Mouse (Mus musculus) G1E (cell line): ENCODE results near the gene Lsamp. TPM values are rescaled to one million over a fixed set of nuclear protein-coding genes. Genes with fewer than 3 reads are reported as not detected.
"Not testable (repeated sequence)": the region's sequence is repeated elsewhere in the genome, so short reads cannot be mapped to it uniquely, and the experiment has no call there.

ENCODE experiments used
- ATAC-seq: 2 replicates; pipeline ENCODE4 v1.8.0; 2016; ENCODE audit warnings: mild to moderate bottlenecking; ENCODE audit not compliant: insufficient number of reproducible peaks, poor library complexity, low FRiP score, severe bottlenecking; ENCODE audit errors: extremely low read depth
- DNase-seq: peaks from one replicate; pipeline ENCODE4 v3.0.0; 2012; ENCODE audit warnings: low spot score
- H3K27me3 ChIP-seq: 2 replicates; pipeline ENCODE4 v1.6.1; 2012; ENCODE audit warnings: mild to moderate bottlenecking, low read length, inconsistent platforms; ENCODE audit not compliant: insufficient read depth
- H3K36me3 ChIP-seq: replicated peaks from 2 replicates; pipeline ENCODE3; 2012; ENCODE audit warnings: mild to moderate bottlenecking, inconsistent platforms
- H3K4me1 ChIP-seq: 2 replicates; pipeline ENCODE4 v1.6.1; 2012; ENCODE audit warnings: low read depth, low read length, inconsistent platforms, mixed read lengths; ENCODE audit not compliant: insufficient read depth
- H3K4me3 ChIP-seq: 2 replicates; pipeline ENCODE4 v1.5.1; 2012; ENCODE audit warnings: low read depth, mild to moderate bottlenecking, inconsistent platforms, low read length, moderate library complexity, mixed read lengths
- H3K9me3 ChIP-seq: replicated peaks from 2 replicates; pipeline ENCODE4 v1.6.1; 2012; ENCODE audit warnings: inconsistent platforms
- CTCF ChIP-seq: IDR thresholded peaks from 2 replicates; pipeline ENCODE4 v1.5.1; 2012; ENCODE audit warnings: low read depth, low read length, inconsistent platforms, mixed read lengths
- GATA1 ChIP-seq: IDR thresholded peaks from 2 replicates; pipeline ENCODE4 v1.6.1; 2012; ENCODE audit warnings: borderline replicate concordance, low read length, inconsistent platforms, mixed read lengths
- GATA2 ChIP-seq: IDR thresholded peaks from 2 replicates; pipeline ENCODE4 v1.6.1; 2012; ENCODE audit warnings: low read depth, low read length, inconsistent platforms, borderline replicate concordance
- POLR2AphosphoS5 ChIP-seq: IDR thresholded peaks from 2 replicates; pipeline ENCODE4 v1.6.1; 2012; ENCODE audit warnings: low read depth, low read length, inconsistent platforms; ENCODE audit not compliant: insufficient replicate concordance
- TAL1 ChIP-seq: conservative IDR thresholded peaks from 2 replicates; pipeline ENCODE4 v1.6.1; 2012; ENCODE audit warnings: low read depth, low read length, inconsistent platforms, mixed read lengths
- polyA plus RNA-seq: library from polyadenylated mRNA; stranded (reverse); fragments of >175 nt; gene quantifications from 2 replicates; pipeline ENCODE4 v1.2.3, GENCODE M21; 2012
- total RNA-seq, 2 experiments: library from RNA; stranded (forward) in 1 of 2; stranded (reverse) in 1 of 2; fragments of 200-1000 nt in 1 of 2; fragments of >200 nt in 1 of 2; fragmentation: Nextera tagmentation in 1 of 2; gene quantifications; 2 replicates each; pipeline ENCODE4 v1.2.3; 2014 to 2017

Lsamp gene
- total and polyA plus RNA-seq, 3 experiments = 0.49 TPM; not detected in 2

DNA sequence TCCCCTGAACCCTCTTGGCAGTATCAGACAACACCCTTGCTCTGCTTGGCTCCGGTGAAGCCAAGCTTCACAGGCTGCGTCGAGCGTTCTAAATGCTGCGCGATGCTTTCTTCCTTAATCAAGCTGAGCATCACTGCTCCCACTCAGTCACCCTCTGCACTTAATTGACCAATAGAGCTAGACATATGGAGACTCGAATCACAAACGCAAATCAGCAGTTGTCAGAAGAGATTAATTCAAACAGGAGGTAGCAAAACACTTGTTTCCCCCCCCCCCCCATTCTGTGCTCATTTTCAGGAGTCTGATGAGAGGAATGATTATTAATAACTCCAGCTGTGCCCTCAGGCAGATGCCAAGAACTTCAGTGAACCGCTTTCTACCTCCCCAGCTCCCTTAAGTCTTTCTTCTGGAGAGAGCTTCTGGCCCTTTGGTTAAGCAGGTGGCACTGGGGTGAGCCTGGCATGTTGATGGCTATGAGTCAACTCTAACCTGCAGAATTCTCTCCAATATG lies 583.3 kb downstream of the Lsamp start:
- DNase-seq (no peak), ATAC-seq (no peak)
- H3K9me3 ChIP-seq = peaks cover 3% of the 10 kb centered on the region; the same call in 1 of the 2 replicates
- no peaks in the 10 kb centered on the region for H3K36me3 ChIP-seq
- H3K27me3 ChIP-seq = no peaks in the 10 kb centered on the region
- TF ChIP-seq GATA1 = no peak
- TF ChIP-seq POLR2AphosphoS5 = no peak
- no peak for TF ChIP-seq CTCF
- TF ChIP-seq GATA2 = no peak
- TF ChIP-seq TAL1 = no peak
- no peaks in the 10 kb centered on the region for H3K4me1 ChIP-seq
- H3K4me3 ChIP-seq = no peak overlapping the region

GRCm38 (mm10) chr16:40572085-40572745 lies 588.1 kb downstream of the Lsamp start:
- ATAC-seq = no peak
- Histone ChIP-seq H3K4me1 (no peaks in the 10 kb centered on the region), H3K4me3 (no peak overlapping the region), H3K9me3 (peaks cover 3% of the 10 kb centered on the region; the same call in 1 of the 2 replicates), H3K36me3 (no peaks in the 10 kb centered on the region), H3K27me3 (no peaks in the 10 kb centered on the region)
- TF ChIP-seq POLR2AphosphoS5 (no peak), TAL1 (no peak), GATA2 (no peak), CTCF (no peak)
- DNase-seq = no peak

GRCm38 (mm10) chr16:40582076-40582475 lies 597.9 kb downstream of the Lsamp start:
- TF ChIP-seq GATA2 = no peak
- no peak for TF ChIP-seq GATA1
- TF ChIP-seq TAL1 = no peak
- no peak for TF ChIP-seq CTCF
- TF ChIP-seq POLR2AphosphoS5 = no peak
- no peaks in the 10 kb centered on the region for H3K36me3 ChIP-seq
- H3K27me3 ChIP-seq = no peaks in the 10 kb centered on the region
- no peak for DNase-seq
- H3K4me1 ChIP-seq = no peaks in the 10 kb centered on the region
- H3K9me3 ChIP-seq = 0 out of 2 replicates have a peak, but pooled peaks cover 3% of the 10 kb centered on the region
- no peak overlapping the region for H3K4me3 ChIP-seq
- ATAC-seq = no peak

DNA sequence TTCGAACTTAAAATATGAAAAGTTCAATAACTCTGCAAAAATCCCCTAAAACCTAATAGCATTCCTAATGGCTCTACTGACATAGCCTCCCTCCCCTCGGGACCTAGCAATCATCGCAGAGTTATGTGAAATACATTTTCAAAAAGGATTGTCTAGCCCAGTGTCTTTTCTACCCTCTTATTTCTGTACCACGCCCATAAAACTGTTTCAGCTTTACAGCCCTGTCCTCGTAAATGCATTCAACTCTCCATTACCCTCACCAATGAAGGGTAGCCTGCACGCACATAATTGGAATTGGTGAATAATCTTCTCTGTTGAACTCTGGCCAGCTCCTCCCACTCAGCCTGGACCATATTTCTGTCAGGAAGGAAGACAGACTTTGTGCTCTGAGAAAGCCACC lies 609.0 kb downstream of the Lsamp start:
- H3K36me3 ChIP-seq = no peaks in the 10 kb centered on the region
- 0 out of 2 replicates have a peak, but pooled peaks cover 2% of the 10 kb centered on the region for H3K9me3 ChIP-seq
- DNase-seq (no peak), ATAC-seq (no peak)
- H3K27me3 ChIP-seq = no peaks in the 10 kb centered on the region
- no peaks in the 10 kb centered on the region for H3K4me1 ChIP-seq
- no peak for TF ChIP-seq CTCF
- TF ChIP-seq GATA1 = no peak
- TF ChIP-seq TAL1 = no peak
- TF ChIP-seq GATA2 = no peak
- TF ChIP-seq POLR2AphosphoS5 = no peak
- H3K4me3 ChIP-seq = no peak overlapping the region

DNA sequence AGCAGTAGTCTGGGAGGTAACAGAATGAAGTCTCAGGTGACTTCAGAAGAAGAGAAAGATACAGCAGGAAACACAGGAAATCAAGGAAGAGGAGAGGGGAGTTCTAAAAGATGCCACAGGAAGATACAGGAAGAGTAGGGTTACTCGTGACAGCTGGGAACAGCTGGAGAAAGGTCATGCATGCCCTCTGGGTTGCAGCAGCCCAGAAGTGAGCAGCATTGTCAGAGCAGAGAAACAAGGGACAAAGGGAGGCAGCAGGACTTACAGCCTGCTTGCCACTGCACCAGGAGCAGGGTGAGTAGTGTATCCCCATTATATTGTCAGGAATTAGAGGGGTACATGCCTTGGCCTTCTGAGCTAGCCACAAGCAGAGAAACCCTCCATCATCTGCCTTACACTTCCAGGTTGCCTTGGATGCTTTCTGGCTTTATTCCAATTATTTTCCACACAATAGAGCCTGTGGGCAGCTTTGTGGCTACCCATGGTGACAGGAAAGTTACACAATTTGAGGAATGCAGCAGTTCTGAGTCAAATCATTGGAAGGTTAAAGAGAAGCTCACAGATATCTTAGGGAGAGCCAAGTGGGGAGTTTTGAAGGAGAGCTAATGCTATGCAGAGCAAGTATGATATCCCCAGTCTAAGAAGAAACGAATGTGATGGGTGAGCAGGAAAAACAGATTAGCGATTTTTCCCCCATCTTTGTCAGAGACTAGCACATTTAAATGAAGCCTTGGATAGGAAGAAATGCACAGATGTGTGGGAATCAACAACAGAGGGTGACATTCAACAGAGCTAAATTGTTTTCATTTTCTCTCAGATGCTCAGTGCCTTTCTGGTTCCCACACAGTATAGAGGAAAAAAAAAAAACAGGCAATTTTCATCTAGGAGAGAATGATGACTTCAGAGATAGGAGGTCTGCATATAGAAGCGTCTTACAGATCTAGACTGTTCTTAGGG lies 617.5 kb downstream of the Lsamp start:
- no peaks in the 10 kb centered on the region for H3K36me3 ChIP-seq

DNA sequence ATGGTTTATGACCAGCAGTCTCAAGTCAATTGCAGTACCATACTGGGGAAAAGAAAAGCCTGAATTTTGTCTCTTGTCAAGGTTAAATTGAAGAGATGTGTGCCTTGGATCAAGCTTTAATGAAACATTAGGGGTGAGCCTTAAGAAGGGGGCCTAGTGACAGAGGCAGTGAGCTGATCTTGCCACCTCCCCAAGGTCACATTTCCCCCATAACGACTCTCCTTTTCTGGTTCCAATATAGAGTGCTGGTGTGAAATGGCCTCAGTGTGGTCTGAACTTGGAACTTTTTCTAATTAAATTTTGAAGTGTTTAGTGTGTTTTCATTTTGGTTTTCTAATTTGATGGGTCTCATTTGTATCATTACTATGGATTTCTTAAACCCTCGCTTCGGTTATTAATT lies 623.3 kb downstream of the Lsamp start:
- H3K4me3 ChIP-seq = no peak overlapping the region
- no peaks in the 10 kb centered on the region for H3K4me1 ChIP-seq
- TF ChIP-seq CTCF (no peak), GATA1 (no peak), TAL1 (no peak), POLR2AphosphoS5 (no peak), GATA2 (no peak)
- ATAC-seq (no peak), DNase-seq (no peak)
- no peaks in the 10 kb centered on the region for H3K9me3 ChIP-seq
- no peaks in the 10 kb centered on the region for H3K36me3 ChIP-seq
- no peaks in the 10 kb centered on the region for H3K27me3 ChIP-seq

More for the DNA sequence above, 617.5 kb downstream of the Lsamp start:
- H3K4me3 ChIP-seq = no peak overlapping the region
- no peaks in the 10 kb centered on the region for H3K9me3 ChIP-seq
- TF ChIP-seq POLR2AphosphoS5 = no peak
- no peak for DNase-seq
- no peaks in the 10 kb centered on the region for H3K27me3 ChIP-seq
- ATAC-seq = no peak
- no peaks in the 10 kb centered on the region for H3K4me1 ChIP-seq

DNA sequence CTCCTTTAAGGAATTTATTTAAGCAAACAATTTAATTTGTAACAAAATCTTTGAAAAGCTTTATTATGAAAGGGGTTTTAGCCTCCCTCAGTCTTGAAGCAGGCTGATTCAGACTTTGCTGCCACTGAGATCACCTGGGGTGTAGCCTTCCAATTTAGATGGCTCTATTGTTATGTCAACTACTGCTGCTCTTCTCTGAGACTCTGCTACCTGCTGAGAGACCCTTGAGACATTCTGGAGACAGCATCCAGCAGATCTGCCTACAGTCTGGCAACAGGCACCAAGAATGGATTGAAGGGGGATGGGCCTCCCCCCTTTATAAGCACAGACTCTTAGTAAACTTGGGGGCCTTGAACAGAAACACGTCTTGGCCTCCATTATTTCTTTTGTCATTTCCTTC lies 632.5 kb downstream of the Lsamp start:
- not testable (repeated sequence) for H3K9me3 ChIP-seq, H3K4me1 ChIP-seq, H3K4me3 ChIP-seq, H3K27me3 ChIP-seq, ATAC-seq, DNase-seq, H3K36me3 ChIP-seq

GRCm38 (mm10) chr16:40621086-40621485 lies 636.9 kb downstream of the Lsamp start:
- H3K27me3 ChIP-seq, H3K36me3 ChIP-seq, H3K9me3 ChIP-seq, DNase-seq, ATAC-seq, H3K4me1 ChIP-seq, H3K4me3 ChIP-seq: not testable (repeated sequence)
